ENCODE assay signal across 24 mouse cellular contexts in genomic region chr9:11562885-11563284, GRCm38 (mm10).
DNase-seq lines count a peak whose midpoint lies in the region; ATAC-seq and TF ChIP-seq lines count a peak whose summit lies in the region.
"Had no signal": no experiment of that assay in that cellular context is flagged by ENCODE, and none has a peak within 500 bp of the region (broad histone marks: within the 10 kb centered on the region; RNA-seq: fewer than 3 reads in every experiment).

No protein-coding gene starts in this region.

- 69% methylated on average over 1 of the region's 1 CpGs for WGBS in neural tube, embryonic 14.5 days

- H3K4me2 ChIP-seq in neural tube, embryonic 14.5 days (ENCODE audit: low read depth, low read length) = no peak overlapping the region
- H3K4me2 ChIP-seq in myocyte (ENCODE audit: low read depth) = no peak overlapping the region
- H3K4me2 ChIP-seq: embryonic facial prominence, embryonic 13.5 days; embryonic facial prominence, embryonic 15.5 days; forebrain, embryonic 12.5 days had no signal

- no peaks in the 10 kb centered on the region for H3K27me3 ChIP-seq in neural tube, embryonic 14.5 days (ENCODE audit: control insufficient read depth, insufficient read depth, low read length)
- no peaks in the 10 kb centered on the region for H3K27me3 ChIP-seq in myocyte (ENCODE audit: control insufficient read depth, insufficient read depth, insufficient read length)
- H3K27me3 ChIP-seq: embryonic facial prominence, embryonic 13.5 days; embryonic facial prominence, embryonic 15.5 days; forebrain, embryonic 12.5 days had no signal

- peak; percentile 41; the same call in 1 of the 2 replicates for ATAC-seq in neural tube, embryonic 14.5 days (ENCODE audit: low read depth)
- ATAC-seq: forebrain, embryonic 14.5 days; forebrain, embryonic 16.5 days had no signal

- no peak for TF ChIP-seq POLR2A in myocyte (IDR thresholded peaks at IDR 0.05; ENCODE audit: insufficient read length, low read depth)

- no peak overlapping the region for H3K27ac ChIP-seq in neural tube, embryonic 14.5 days (ENCODE audit: low read depth, low read length)
- H3K27ac ChIP-seq: embryonic facial prominence, embryonic 13.5 days; embryonic facial prominence, embryonic 15.5 days; forebrain, embryonic 10.5 days; forebrain, embryonic 12.5 days had no signal

- no peaks in the 10 kb centered on the region for H3K36me3 ChIP-seq in neural tube, embryonic 14.5 days (ENCODE audit: control insufficient read depth, insufficient read depth, low read length)
- no peaks in the 10 kb centered on the region for H3K36me3 ChIP-seq in myocyte (ENCODE audit: control insufficient read depth, insufficient read depth)
- H3K36me3 ChIP-seq: embryonic facial prominence, embryonic 13.5 days; embryonic facial prominence, embryonic 15.5 days; forebrain, embryonic 10.5 days; forebrain, embryonic 12.5 days had no signal

- no peak for DNase-seq in neural tube, embryonic 10.5 days (ENCODE audit: extremely low spot score, low spot score)
- DNase-seq in Muller cell, postnatal 12 days (ENCODE audit: inconsistent ontology term) = peak; percentile 13
- DNase-seq in brain, adult 2 months (ENCODE audit: low read depth, low spot score) = peak; percentile 8
- no peak for DNase-seq in layer of hippocampus, adult 9-11 months
- DNase-seq in MN1 (ENCODE audit: low spot score) = no peak
- DNase-seq: adrenal gland, adult 2 months; adrenal gland, postnatal 10 days; adrenal gland, postnatal 25 days; cerebellum, adult 11 months; cerebellum, adult 18-20 months; cerebellum, adult 8-10 months; cerebellum, adult 9-11 months; cerebellum, postnatal 14 days; cerebellum, postnatal 36 days; embryo, embryonic 11 days had no signal

- no peaks in the 10 kb centered on the region for H3K79me2 ChIP-seq in myocyte (ENCODE audit: control insufficient read depth, insufficient read depth)

- no peak overlapping the region for H3K9ac ChIP-seq in neural tube, embryonic 14.5 days (replicated peaks; ENCODE audit: low read depth, low read length)
- H3K9ac ChIP-seq: embryonic facial prominence, embryonic 13.5 days; embryonic facial prominence, embryonic 15.5 days; forebrain, embryonic 12.5 days had no signal

- H3K4me3 ChIP-seq in neural tube, embryonic 14.5 days (ENCODE audit: low read depth, low read length) = no peak overlapping the region
- no peak overlapping the region for H3K4me3 ChIP-seq in myocyte
- H3K4me3 ChIP-seq: embryonic facial prominence, embryonic 13.5 days; embryonic facial prominence, embryonic 15.5 days; erythroblast, embryonic 14.5 days; forebrain, embryonic 10.5 days; forebrain, embryonic 12.5 days had no signal

- H3K9me3 ChIP-seq in neural tube, embryonic 14.5 days (ENCODE audit: control insufficient read depth, low read length) = no peaks in the 10 kb centered on the region
- H3K9me3 ChIP-seq: embryonic facial prominence, embryonic 13.5 days; embryonic facial prominence, embryonic 15.5 days; forebrain, embryonic 10.5 days; forebrain, embryonic 12.5 days had no signal

- no peak overlapping the region for H3ac ChIP-seq in myocyte (ENCODE audit: control insufficient read depth, insufficient read length)

- no peaks in the 10 kb centered on the region for H3K4me1 ChIP-seq in neural tube, embryonic 14.5 days (ENCODE audit: control insufficient read depth, insufficient read depth, low read length)
- H3K4me1 ChIP-seq: embryonic facial prominence, embryonic 13.5 days; embryonic facial prominence, embryonic 15.5 days; forebrain, embryonic 10.5 days; forebrain, embryonic 12.5 days had no signal

TF ChIP-seq in myocyte, 11 proteins besides CTCF, POLR2A, EP300 and RAD21:
- TF ChIP-seq MYOG (IDR thresholded peaks at IDR 0.05; ENCODE audit: control insufficient read depth in 1 of 3, insufficient read depth in 1 of 3, insufficient read length in 2 of 3, low read depth in 2 of 3) (peak in 1 of 3 experiments; percentile 53), TCF3 (IDR thresholded peaks at IDR 0.05; ENCODE audit: insufficient read length, low read depth) (no peak), MYOD1 (IDR thresholded peaks at IDR 0.05; ENCODE audit: control insufficient read depth in 1 of 3, insufficient read length in 2 of 3, low read depth in 2 of 3) (peak in 2 of 3 experiments; percentile 53 to 55), USF1 (IDR thresholded peaks at IDR 0.05; ENCODE audit: low read depth) (no peak)
TF ChIP-seq in myocyte: peak in this region for 2.

Comparison
In these comparisons a context has a peak if more than half of its experiments do, and no peak if none do; other contexts are left out.
1. DNase-seq: peak in Muller cell, postnatal 12 days (single experiment) and brain, adult 2 months (single experiment); none in neural tube, embryonic 10.5 days (single experiment), layer of hippocampus, adult 9-11 months (single experiment) and MN1 (single experiment).